Mouse (Mus musculus) lung, embryonic 16.5 days (tissue): ENCODE measurements around the gene Ttc7. TPM values are rescaled to one million over a fixed set of nuclear protein-coding genes. Genes with fewer than 3 reads are reported as not detected.
A peak's percentile ranks its signal among the peaks of the same experiment; 100 is the strongest.

Experiments used
- ATAC-seq: fragments of 200-750 bp; cut with Nextera tagmentation; 2 replicates; pipeline ENCODE4 v1.8.0; 2017; ENCODE audit warnings: low read depth, mild to moderate bottlenecking, moderate library complexity
- H3K27ac ChIP-seq: fragments of 300-500 bp; sonication (generic); 2 replicates; pipeline ENCODE4 v1.5.1; 2014; ENCODE audit warnings: mild to moderate bottlenecking, control low read depth, low read length
- H3K27me3 ChIP-seq: fragments of 300-500 bp; sonication (generic); 2 replicates; pipeline ENCODE4 v1.6.1; 2014; ENCODE audit warnings: low read depth, low read length, mixed read lengths; ENCODE audit not compliant: control insufficient read depth, insufficient read depth
- H3K36me3 ChIP-seq: fragments of 300-500 bp; sonication (generic); 2 replicates; pipeline ENCODE4 v1.6.1; 2014; ENCODE audit warnings: low read length; ENCODE audit not compliant: control insufficient read depth, insufficient read depth
- H3K4me1 ChIP-seq: fragments of 300-500 bp; sonication (generic); replicated peaks from 2 replicates; pipeline ENCODE4 v1.6.1; 2014; ENCODE audit warnings: low read length, mixed read lengths; ENCODE audit not compliant: control insufficient read depth, insufficient read depth
- H3K4me2 ChIP-seq: fragments of 300-500 bp; sonication (generic); 2 replicates; pipeline ENCODE4 v1.6.1; 2014; ENCODE audit warnings: low read depth, low read length, control low read depth
- H3K4me3 ChIP-seq: fragments of 300-500 bp; sonication (generic); 2 replicates; pipeline ENCODE4 v1.5.1; 2014; ENCODE audit warnings: mild to moderate bottlenecking, low read length, control low read depth
- H3K9ac ChIP-seq: fragments of 300-500 bp; sonication (generic); 2 replicates; pipeline ENCODE4 v1.6.1; 2014; ENCODE audit warnings: low read length, control low read depth
- H3K9me3 ChIP-seq: fragments of 300-500 bp; sonication (generic); 2 replicates; pipeline ENCODE4 v1.6.1; 2016; ENCODE audit warnings: low read length; ENCODE audit not compliant: control insufficient read depth
- WGBS: fragments of 180-500 bp; shearing (Covaris S2); extraction: QIAGEN DNeasy Blood & Tissue Kit; methylation state at CpG from one replicate; pipeline ENCODE4 v1.1.7; 2014; 5-methylcytosine and 5-hydroxymethylcytosine counted together
- polyA plus RNA-seq: library from polyadenylated mRNA; unstranded; fragments of >200 nt; fragmentation: Nextera tagmentation; extraction: Ambion mirVana; gene quantifications from 2 replicates; pipeline ENCODE4 v1.2.1, GENCODE M21; 2015

Gene Ttc7
- polyA plus RNA-seq, 1 experiment from 2014 or later, result 6.4 TPM

DNA sequence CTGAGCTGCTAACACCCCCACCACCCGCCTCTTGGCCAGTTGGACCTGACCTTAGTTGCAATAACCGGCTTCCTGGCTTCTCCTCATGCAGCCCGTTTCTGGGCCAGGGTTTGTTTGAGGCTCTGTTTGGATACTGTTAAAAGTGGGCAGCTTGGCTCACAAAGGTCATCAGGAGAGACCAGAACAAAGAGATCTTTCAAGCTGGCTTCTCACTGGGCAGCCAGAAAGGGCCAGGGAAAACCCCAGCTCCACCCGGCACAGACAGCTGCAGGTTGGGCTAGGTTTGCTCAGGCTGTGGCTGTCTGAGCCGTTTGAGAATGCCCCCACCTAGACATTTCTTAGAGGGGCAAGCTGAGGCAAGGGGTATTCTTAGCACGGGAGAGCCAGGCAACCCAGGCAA, 34.6 kb downstream of the Ttc7 start:
- Histone ChIP-seq H3K27me3 (no peaks in the 10 kb centered on the region), H3K36me3 (no peaks in the 10 kb centered on the region; the same call in 1 of the 2 replicates), H3K27ac (0 out of 2 replicates have a peak overlapping the region, but pooled peaks have one; percentile 20), H3K4me3 (no peak overlapping the region), H3K4me2 (no peak overlapping the region), H3K4me1 (peaks cover 10% of the 10 kb centered on the region), H3K9me3 (peaks cover 2% of the 10 kb centered on the region; the same call in 1 of the 2 replicates), H3K9ac (no peak overlapping the region)
- WGBS, result 32% methylated on average over 6 of the region's 6 CpGs
- no peak for ATAC-seq

DNA sequence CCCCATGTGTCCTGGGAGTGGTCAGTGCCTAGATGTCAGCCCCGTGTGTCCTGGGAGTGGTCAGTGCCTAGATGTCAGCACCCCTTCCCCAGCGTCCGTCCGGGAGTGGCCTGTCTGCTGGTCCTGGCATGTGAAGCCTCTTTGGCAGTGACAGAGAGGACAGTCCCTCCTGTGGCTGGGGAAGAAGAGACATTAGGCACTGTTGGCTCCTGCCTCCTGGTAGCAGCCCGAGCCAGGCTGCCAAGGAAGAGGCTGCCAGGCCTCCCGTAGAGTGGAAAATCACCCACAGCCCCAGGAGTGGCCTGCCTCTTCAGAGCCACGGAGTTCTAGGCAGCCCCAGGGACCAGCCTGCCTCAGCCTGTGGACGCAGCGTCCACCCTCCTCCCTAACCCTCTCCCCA, 35.3 kb downstream of the Ttc7 start:
- no peak for ATAC-seq
- Histone ChIP-seq H3K27ac (no peak overlapping the region), H3K36me3 (no peaks in the 10 kb centered on the region; the same call in 1 of the 2 replicates), H3K4me1 (peaks cover 10% of the 10 kb centered on the region), H3K27me3 (no peaks in the 10 kb centered on the region), H3K9me3 (peaks cover 2% of the 10 kb centered on the region; the same call in 1 of the 2 replicates), H3K9ac (no peak overlapping the region), H3K4me2 (no peak overlapping the region), H3K4me3 (no peak overlapping the region)
- 61% methylated on average over 9 of the region's 9 CpGs for WGBS

DNA sequence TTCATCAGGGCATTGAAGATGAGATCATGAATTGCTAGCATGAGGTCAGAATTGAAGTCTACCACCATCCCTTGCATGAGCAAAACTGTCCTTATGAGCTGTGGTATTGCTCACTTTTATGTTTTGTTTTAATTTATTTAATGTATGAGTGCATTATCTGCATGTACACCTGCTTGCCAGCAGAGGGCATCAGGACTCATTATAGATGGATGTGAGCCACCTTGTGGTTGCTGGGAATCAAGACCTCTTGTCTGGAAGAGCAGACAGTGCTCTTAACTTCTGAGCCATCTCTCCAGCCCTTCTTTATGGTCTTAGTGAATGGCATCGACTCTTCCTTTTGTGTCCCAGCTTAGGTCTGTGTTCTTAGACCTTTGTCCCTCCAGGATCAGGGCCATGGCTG, 39.0 kb downstream of the Ttc7 start:
- WGBS, result 96% methylated on average over 1 of the region's 1 CpGs

GRCm38 (mm10) chr17:87323215-87323614, 40.5 kb downstream of the Ttc7 start:
- Histone ChIP-seq H3K9me3 (peaks cover 2% of the 10 kb centered on the region; the same call in 1 of the 2 replicates), H3K27me3 (no peaks in the 10 kb centered on the region), H3K4me2 (no peak overlapping the region), H3K27ac (no peak overlapping the region), H3K9ac (no peak overlapping the region), H3K4me1 (peaks cover 4% of the 10 kb centered on the region), H3K36me3 (no peaks in the 10 kb centered on the region; the same call in 1 of the 2 replicates), H3K4me3 (no peak overlapping the region)
- 79% methylated on average over 9 of the region's 9 CpGs for WGBS
- ATAC-seq, result no peak

More for the DNA sequence above, 39.0 kb downstream of the Ttc7 start:
- peaks cover 2% of the 10 kb centered on the region; the same call in 1 of the 2 replicates for H3K9me3 ChIP-seq
- no peak overlapping the region for H3K9ac ChIP-seq
- no peak overlapping the region for H3K4me3 ChIP-seq
- H3K4me1 ChIP-seq, result 0 out of 2 replicates have a peak, but pooled peaks cover 3% of the 10 kb centered on the region
- no peak for ATAC-seq
- no peak overlapping the region for H3K4me2 ChIP-seq
- no peak overlapping the region for H3K27ac ChIP-seq
- H3K36me3 ChIP-seq, result no peaks in the 10 kb centered on the region; the same call in 1 of the 2 replicates
- H3K27me3 ChIP-seq, result no peaks in the 10 kb centered on the region

DNA sequence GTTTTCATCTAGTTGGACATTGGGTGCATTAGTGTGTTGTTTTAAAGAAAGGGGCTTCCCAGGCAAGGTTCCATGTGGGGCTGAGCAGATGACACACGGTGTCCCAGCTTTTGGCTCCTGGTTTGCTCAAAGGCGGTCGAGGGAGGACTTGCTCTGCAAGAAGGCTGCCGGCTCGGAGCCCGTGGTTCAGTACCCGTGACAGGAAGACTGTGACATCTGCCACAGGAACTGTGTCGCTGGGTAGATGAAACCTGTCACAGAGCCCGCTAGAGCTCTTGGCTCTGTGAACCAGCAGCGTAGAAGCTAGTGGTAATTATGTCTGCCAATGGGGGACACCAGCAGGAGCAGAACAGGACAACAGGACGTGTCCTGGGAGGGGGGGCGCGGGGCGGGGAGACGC, 42.8 kb downstream of the Ttc7 start:
- 73% methylated on average over 15 of the region's 15 CpGs for WGBS
- Histone ChIP-seq H3K9ac (no peak overlapping the region), H3K9me3 (peaks cover 2% of the 10 kb centered on the region; the same call in 1 of the 2 replicates), H3K4me2 (no peak overlapping the region), H3K4me1 (peaks cover 5% of the 10 kb centered on the region), H3K36me3 (no peaks in the 10 kb centered on the region; the same call in 1 of the 2 replicates), H3K27me3 (no peaks in the 10 kb centered on the region), H3K27ac (no peak overlapping the region), H3K4me3 (no peak overlapping the region)
- ATAC-seq, result no peak

GRCm38 (mm10) chr17:87326987-87327386, 44.3 kb downstream of the Ttc7 start:
- H3K27me3 ChIP-seq, result no peaks in the 10 kb centered on the region
- no peaks in the 10 kb centered on the region; the same call in 1 of the 2 replicates for H3K9me3 ChIP-seq
- ATAC-seq, result peak; percentile 55
- H3K27ac ChIP-seq, result no peak overlapping the region
- H3K36me3 ChIP-seq, result no peaks in the 10 kb centered on the region
- H3K4me3 ChIP-seq, result no peak overlapping the region
- H3K4me1 ChIP-seq, result peaks cover 18% of the 10 kb centered on the region
- no peak overlapping the region for H3K9ac ChIP-seq
- WGBS, result 27% methylated on average over 6 of the region's 6 CpGs
- no peak overlapping the region for H3K4me2 ChIP-seq

DNA sequence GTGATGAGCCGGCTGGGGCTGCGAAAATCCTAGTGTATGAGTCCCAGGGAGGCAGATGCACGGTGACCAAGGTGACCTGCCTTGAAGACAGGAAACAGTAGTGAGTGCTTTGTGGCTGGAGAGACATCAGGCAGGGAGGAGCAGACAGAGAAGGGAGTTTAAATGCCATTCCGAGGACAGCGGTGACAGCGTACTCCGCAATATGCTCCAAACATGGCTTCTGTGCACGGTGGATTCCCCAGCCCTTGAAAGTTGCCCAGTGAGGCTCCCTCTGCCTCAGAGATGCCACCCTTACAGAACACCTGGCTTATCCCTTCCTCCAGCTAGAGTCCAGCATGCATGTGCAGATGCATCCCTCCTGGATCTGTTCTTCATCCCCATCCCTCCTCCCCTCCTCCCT, 45.0 kb downstream of the Ttc7 start:
- 64% methylated on average over 8 of the region's 8 CpGs for WGBS
- H3K4me2 ChIP-seq, result no peak overlapping the region
- H3K27me3 ChIP-seq, result no peaks in the 10 kb centered on the region
- H3K9me3 ChIP-seq, result no peaks in the 10 kb centered on the region
- no peak overlapping the region for H3K27ac ChIP-seq
- no peak for ATAC-seq
- H3K4me3 ChIP-seq, result no peak overlapping the region
- peaks cover 18% of the 10 kb centered on the region for H3K4me1 ChIP-seq
- no peaks in the 10 kb centered on the region for H3K36me3 ChIP-seq
- H3K9ac ChIP-seq, result no peak overlapping the region

DNA sequence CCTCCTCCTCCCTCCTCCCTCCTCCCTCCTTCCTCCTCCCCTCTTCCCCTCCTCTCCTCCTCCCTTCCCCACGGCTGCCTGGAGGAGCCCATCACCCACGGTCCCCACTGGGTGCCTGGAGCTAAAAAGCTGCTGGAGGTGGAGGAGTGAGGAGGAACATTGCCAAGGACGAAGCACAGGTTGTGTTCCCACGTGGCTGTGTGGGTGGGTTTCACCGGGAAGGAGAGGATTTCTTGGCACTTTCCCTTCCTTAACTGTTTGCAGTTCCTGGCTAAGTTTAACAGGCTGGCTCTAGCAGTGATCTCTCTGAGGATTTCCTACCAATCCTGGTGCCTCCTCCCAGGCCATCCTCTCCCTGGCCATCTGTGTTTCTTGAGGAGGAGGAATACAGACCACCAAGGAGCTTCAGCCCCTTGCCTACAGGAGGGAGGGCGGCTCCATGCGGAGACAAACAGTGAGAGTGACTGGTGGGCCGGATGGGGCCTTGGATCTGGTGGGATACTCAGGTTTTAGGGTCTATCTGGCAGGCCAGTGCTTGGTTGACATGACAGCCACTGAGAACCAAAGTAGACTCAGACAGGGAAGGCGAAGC, 45.6 kb downstream of the Ttc7 start:
- Histone ChIP-seq H3K27me3 (no peaks in the 10 kb centered on the region), H3K4me3 (no peak overlapping the region), H3K9me3 (no peaks in the 10 kb centered on the region), H3K4me2 (no peak overlapping the region), H3K27ac (no peak overlapping the region), H3K9ac (no peak overlapping the region), H3K4me1 (peaks cover 18% of the 10 kb centered on the region), H3K36me3 (no peaks in the 10 kb centered on the region)
- ATAC-seq, result no peak
- WGBS, result 45% methylated on average over 9 of the region's 9 CpGs

- Histone ChIP-seq H3K4me1 (peaks cover 18% of the 10 kb centered on the region), H3K27ac (no peak overlapping the region), H3K9ac (no peak overlapping the region), H3K27me3 (no peaks in the 10 kb centered on the region), H3K4me2 (no peak overlapping the region), H3K9me3 (no peaks in the 10 kb centered on the region), H3K4me3 (no peak overlapping the region), H3K36me3 (no peaks in the 10 kb centered on the region)
- 88% methylated on average over 18 of the region's 18 CpGs for WGBS
- no peak for ATAC-seq
Measured at GRCm38 (mm10) chr17:87329144-87329700, 46.5 kb downstream of the Ttc7 start.
